Mouse (Mus musculus) midbrain, embryonic 10.5 days (tissue): ENCODE data around the gene Dpep1. TPM values are rescaled to one million over a fixed set of nuclear protein-coding genes. Genes with fewer than 3 reads are reported as not detected.

ENCODE experiments used
- DNase-seq: peaks from one replicate; pipeline ENCODE4 v3.0.0-alpha.2; 2017; ENCODE audit warnings: low spot score
- H3K27ac ChIP-seq: fragments of 300-500 bp; sonication (generic); replicated peaks from 2 replicates; pipeline ENCODE4 v1.5.1; 2016; ENCODE audit warnings: mild to moderate bottlenecking
- H3K27me3 ChIP-seq: fragments of 300-500 bp; sonication (generic); 2 replicates; pipeline ENCODE4 v1.6.1; 2016; ENCODE audit warnings: low read depth, mild to moderate bottlenecking; ENCODE audit not compliant: poor library complexity, severe bottlenecking
- H3K36me3 ChIP-seq: fragments of 300-500 bp; sonication (generic); 2 replicates; pipeline ENCODE4 v1.6.1; 2016; ENCODE audit warnings: mild to moderate bottlenecking, moderate library complexity
- H3K4me1 ChIP-seq: fragments of 300-500 bp; sonication (generic); 2 replicates; pipeline ENCODE4 v1.6.1; 2016
- H3K4me3 ChIP-seq: fragments of 300-500 bp; sonication (generic); 2 replicates; pipeline ENCODE4 v1.5.1; 2016; ENCODE audit warnings: mild to moderate bottlenecking, moderate library complexity
- H3K9me3 ChIP-seq: fragments of 300-500 bp; sonication (generic); replicated peaks from 2 replicates; pipeline ENCODE4 v1.6.1; 2016; ENCODE audit warnings: mild to moderate bottlenecking
- WGBS: fragments of 180-500 bp; shearing (Covaris S2); methylation state at CpG from one replicate; pipeline ENCODE4 v1.1.7; 2016; 5-methylcytosine and 5-hydroxymethylcytosine counted together
- polyA plus RNA-seq: library from polyadenylated mRNA; unstranded; fragments of >200 nt; fragmentation: Nextera tagmentation; extraction: Ambion mirVana; gene quantifications from 2 replicates; pipeline ENCODE4 v1.2.1, GENCODE M21; 2016

The Dpep1 gene
- polyA plus RNA-seq = 4.3 and 5.7 TPM in 2 replicates

- no peaks in the 10 kb centered on the region for H3K36me3 ChIP-seq
- H3K9me3 ChIP-seq = no peaks in the 10 kb centered on the region
- peak within 1 kb of the TSS; percentile 43; the same call in 1 of the 2 replicates for H3K27ac ChIP-seq
- H3K27me3 ChIP-seq = 0 out of 2 replicates have a peak, but pooled peaks cover 3% of the 10 kb centered on the region
- no peak within 1 kb of the TSS for H3K4me3 ChIP-seq
- peak; percentile 38 for DNase-seq
- 51% methylated on average over 19 of the region's 19 CpGs for WGBS
- H3K4me1 ChIP-seq = peaks cover 12% of the 10 kb centered on the region
Observed at GRCm38 (mm10) chr8:123185566-123186409, at the start of gene Dpep1. Gene Dpep1, plus strand, starts transcription at chr8:123186242.

DNA sequence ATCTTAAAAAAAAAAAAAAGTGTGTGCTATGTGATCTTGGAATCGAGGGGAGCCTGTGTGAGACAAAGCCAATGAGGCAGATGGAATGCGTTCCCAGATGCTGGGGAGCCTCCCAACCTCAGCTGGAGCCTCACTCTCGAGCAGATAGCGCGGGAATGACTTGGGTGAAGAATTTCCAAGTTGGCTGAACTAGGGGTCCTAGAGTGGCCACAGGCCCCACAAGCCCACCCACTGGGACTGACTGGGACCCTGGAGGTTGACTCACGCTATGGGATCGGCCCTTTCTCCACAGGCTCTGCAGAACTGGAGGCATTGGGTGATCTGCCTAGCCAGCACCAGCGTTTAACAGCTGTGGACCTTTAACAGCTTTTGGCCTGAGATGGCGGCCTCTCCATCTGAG lies 49.8 kb upstream of the Dpep1 start:
- no peak for DNase-seq
- Histone ChIP-seq H3K9me3 (peaks cover 4% of the 10 kb centered on the region; the same call in 1 of the 2 replicates), H3K4me1 (peaks cover 31% of the 10 kb centered on the region), H3K27ac (no peak overlapping the region), H3K27me3 (peaks cover 8% of the 10 kb centered on the region; the same call in 1 of the 2 replicates), H3K4me3 (no peak overlapping the region), H3K36me3 (no peaks in the 10 kb centered on the region)
- WGBS = 84% methylated on average over 9 of the region's 9 CpGs

DNA sequence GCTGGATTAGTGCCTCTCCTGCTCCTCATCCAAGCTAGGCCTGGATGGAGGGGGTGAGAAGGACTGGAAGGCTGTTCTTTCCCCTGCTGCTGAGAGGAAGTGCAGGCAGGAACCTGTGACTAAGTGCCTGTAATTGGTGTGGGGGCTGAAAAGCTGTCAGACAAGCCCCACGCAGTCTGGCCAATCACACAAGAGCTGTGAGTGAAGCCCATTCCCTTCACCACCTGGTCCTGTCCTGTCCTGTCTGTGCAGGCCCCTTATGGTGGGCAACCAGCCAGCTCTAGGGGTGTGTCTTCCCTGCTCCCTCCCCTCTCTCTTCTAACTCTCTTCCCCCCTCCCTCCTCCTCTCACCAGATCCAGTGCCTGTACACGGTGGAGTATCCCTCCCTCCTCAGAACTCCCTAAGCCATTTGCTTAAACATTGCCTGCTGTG lies 48.4 kb upstream of the Dpep1 start:
- Histone ChIP-seq H3K36me3 (no peaks in the 10 kb centered on the region), H3K9me3 (peaks cover 4% of the 10 kb centered on the region; the same call in 1 of the 2 replicates), H3K27me3 (peaks cover 8% of the 10 kb centered on the region; the same call in 1 of the 2 replicates), H3K4me1 (peaks cover 31% of the 10 kb centered on the region), H3K4me3 (no peak overlapping the region), H3K27ac (peak overlapping the region; percentile 55)
- 26% methylated on average over 2 of the region's 2 CpGs for WGBS
- DNase-seq = no peak

DNA sequence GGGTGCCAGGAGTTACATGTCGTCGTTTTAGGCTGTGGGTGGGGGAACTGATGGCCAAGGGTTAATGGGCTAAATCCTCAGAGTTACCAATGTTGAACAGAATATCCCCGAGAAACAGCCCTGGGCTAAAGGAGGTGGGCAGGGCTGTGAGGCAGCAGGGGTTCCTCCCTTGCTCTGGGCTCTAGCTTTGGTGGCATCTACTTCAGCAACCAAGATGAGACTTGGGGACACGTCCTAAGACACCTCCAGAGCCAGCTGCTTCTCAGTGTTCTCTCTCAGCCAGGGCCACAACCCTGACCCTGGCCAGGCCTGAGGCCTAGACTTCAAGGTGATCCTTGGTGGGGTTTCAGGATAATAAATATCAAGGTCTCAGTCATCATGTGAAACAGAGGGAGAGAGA lies 47.3 kb upstream of the Dpep1 start:
- Histone ChIP-seq H3K27ac (no peak overlapping the region), H3K4me1 (peaks cover 31% of the 10 kb centered on the region), H3K4me3 (no peak overlapping the region), H3K9me3 (no peaks in the 10 kb centered on the region), H3K36me3 (no peaks in the 10 kb centered on the region), H3K27me3 (peaks cover 8% of the 10 kb centered on the region; the same call in 1 of the 2 replicates)
- DNase-seq = no peak
- 68% methylated on average over 4 of the region's 4 CpGs for WGBS

DNA sequence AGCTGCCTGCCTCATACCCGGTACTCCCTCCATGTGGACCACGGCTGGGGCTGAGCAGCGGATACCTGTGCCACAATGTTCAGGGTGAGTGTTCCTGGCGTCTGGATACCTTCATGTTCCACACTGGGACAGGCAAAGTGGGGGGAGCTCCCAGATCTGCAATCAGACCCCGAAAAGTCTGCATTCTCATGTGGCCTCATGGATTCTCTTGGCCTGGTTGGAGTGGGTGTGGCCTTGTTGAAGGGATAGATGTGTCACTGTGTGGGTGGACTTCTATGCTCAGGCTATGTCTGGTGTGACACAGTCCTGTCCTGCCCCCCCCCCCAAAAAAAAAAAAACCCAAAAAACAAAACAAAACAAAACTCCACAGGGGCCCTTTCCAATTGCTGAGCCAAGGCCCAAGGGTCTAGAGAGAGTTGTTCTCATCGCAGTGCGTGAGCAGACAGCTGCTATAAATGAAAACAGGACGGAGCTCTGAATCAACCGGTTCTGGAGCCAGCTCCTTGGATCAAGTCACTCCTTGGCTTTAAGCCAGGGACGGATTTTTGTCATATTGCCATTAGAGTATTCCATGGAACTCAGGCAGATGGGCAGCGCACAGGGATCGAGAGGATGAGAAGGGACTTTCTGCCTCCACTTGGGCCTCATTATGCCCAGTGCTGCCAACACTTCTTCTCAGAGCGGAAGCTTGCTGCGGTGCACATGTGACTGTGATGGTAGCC lies 44.1 kb upstream of the Dpep1 start:
- no peaks in the 10 kb centered on the region for H3K9me3 ChIP-seq
- no peak for DNase-seq
- H3K27ac ChIP-seq = no peak overlapping the region
- H3K27me3 ChIP-seq = no peaks in the 10 kb centered on the region
- H3K36me3 ChIP-seq = no peaks in the 10 kb centered on the region
- 91% methylated on average over 14 of the region's 14 CpGs for WGBS
- peaks cover 10% of the 10 kb centered on the region for H3K4me1 ChIP-seq
- no peak overlapping the region for H3K4me3 ChIP-seq

DNA sequence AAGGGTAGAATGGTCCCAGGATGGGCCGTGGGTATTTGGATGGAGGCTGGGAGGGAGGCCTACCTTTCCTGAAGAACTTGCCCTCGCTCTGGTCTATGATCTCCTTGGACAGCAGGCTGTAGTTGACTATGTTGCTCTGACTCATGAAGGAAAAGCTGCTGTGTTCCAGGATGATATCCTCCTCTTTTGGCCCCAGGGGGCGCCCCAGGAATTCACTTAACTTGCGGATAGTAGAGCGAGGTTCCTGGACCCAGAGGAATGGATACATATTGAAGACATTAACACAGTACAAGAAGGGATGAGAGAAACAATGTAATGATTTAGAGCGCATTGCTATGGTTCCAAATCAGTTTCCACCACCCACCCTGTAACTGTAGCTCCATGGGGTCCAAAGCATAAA lies 40.8 kb upstream of the Dpep1 start:
- Histone ChIP-seq H3K27me3 (no peaks in the 10 kb centered on the region), H3K36me3 (no peaks in the 10 kb centered on the region), H3K4me3 (no peak overlapping the region), H3K9me3 (no peaks in the 10 kb centered on the region), H3K27ac (no peak overlapping the region), H3K4me1 (no peaks in the 10 kb centered on the region)
- WGBS = 64% methylated on average over 6 of the region's 6 CpGs
- DNase-seq = no peak

DNA sequence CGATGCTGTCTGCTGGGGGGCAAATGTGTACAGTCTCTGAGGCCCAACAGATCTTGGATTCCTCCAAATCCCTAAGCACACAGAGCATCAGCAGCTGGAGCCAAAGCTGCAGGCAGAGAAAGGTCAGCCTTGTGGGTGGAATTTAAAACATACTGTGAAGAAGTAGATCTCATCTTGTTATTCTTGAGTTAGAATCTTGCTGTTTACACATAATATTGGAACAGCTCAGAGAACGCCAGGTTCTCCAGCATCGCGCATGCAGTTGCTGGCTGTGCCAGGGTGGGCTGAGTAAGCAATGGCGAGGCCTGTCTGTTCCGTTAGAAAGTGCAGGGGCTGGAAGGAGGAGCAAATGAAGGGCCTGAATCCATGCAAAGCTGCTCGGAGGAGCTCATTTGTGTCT lies 39.7 kb upstream of the Dpep1 start:
- H3K9me3 ChIP-seq = no peaks in the 10 kb centered on the region
- H3K4me3 ChIP-seq = no peak overlapping the region
- no peak overlapping the region for H3K27ac ChIP-seq
- 83% methylated on average over 7 of the region's 7 CpGs for WGBS
- no peaks in the 10 kb centered on the region for H3K27me3 ChIP-seq
- H3K4me1 ChIP-seq = no peaks in the 10 kb centered on the region
- no peaks in the 10 kb centered on the region for H3K36me3 ChIP-seq
- no peak for DNase-seq

DNA sequence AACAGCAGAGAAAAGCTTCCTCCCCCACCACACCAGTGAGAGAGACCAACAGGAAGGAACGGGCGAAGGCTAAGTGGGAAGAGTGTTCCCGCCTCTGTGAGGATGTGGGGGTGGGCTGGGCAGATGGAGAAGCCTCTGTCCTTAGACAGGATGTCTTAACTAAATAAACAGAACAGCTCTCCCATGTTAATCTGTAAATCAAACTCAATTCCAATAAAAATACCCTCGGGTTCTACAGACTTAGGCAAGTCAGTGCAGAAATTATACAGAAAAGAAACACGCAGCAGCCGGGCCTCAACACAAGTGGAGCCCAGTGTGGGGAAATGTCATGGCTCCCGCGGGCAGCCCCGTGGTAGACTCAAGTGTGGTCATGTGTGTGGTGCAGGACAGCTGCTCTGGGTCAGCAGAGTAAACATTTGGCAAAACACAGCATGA lies 35.3 kb upstream of the Dpep1 start:
- Histone ChIP-seq H3K27me3 (no peaks in the 10 kb centered on the region), H3K36me3 (no peaks in the 10 kb centered on the region), H3K4me1 (no peaks in the 10 kb centered on the region), H3K27ac (no peak overlapping the region), H3K4me3 (no peak overlapping the region), H3K9me3 (no peaks in the 10 kb centered on the region)
- 74% methylated on average over 9 of the region's 9 CpGs for WGBS
- no peak for DNase-seq

DNA sequence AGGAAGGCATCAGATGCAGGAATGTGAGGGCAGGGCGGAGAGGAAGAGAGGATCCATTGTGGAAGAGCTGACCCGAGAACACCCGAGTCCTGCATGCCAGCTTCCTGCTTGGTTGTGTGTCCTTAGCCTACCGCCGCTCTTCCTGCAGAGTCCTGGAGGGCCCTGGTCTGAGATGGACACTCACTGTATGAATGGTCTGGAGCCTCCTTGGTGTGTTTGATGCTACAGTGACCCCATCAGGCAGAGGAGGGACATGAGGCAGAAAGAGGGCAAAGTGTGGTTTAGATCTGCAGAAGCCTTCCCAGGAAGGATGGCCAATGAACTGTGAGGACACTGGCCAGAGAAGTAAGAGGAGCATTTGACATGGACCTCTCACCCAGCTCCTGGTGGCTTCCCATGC lies 30.9 kb upstream of the Dpep1 start:
- no peak overlapping the region for H3K4me3 ChIP-seq
- peaks cover 10% of the 10 kb centered on the region for H3K4me1 ChIP-seq
- no peaks in the 10 kb centered on the region for H3K9me3 ChIP-seq
- DNase-seq = no peak
- H3K36me3 ChIP-seq = no peaks in the 10 kb centered on the region
- H3K27me3 ChIP-seq = no peaks in the 10 kb centered on the region
- H3K27ac ChIP-seq = no peak overlapping the region
- WGBS = 78% methylated on average over 5 of the region's 5 CpGs

DNA sequence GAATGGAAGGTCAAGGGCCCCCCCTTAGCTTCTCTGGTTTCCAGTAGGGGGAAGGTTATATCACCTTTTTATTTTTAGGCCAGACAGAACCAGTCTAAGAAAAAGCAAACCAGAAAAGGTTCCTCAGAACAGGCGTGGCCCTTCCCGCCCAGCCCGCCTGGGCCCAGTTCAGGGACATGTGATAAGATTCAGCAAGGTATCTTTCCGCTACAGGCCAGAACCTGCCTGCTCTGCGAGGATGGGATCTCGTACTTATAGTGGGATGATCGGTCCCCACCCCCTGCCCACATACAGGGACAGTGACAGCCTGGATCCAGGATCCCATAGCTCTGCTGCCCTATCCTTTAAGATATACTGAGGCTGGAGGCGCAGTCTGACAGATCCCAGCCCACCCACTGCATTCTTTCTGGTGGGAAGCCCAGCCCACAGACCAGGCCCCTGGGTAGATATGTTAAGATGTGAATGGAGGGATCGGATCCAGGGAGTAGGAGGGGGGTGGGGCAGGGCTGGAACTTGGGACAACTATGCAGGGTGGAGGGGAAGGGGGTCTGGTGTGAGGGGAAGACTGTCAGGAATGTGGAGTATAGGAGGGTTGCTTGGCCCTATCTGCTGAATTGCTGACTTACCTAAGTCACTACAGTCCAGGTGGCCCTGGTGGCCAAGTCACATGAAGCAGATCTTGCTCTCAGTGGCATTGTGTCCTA lies 29.8 kb upstream of the Dpep1 start:
- no peaks in the 10 kb centered on the region for H3K36me3 ChIP-seq
- H3K27me3 ChIP-seq = no peaks in the 10 kb centered on the region
- H3K4me1 ChIP-seq = peaks cover 10% of the 10 kb centered on the region
- no peak overlapping the region for H3K4me3 ChIP-seq
- 83% methylated on average over 9 of the region's 9 CpGs for WGBS
- no peak overlapping the region for H3K27ac ChIP-seq
- H3K9me3 ChIP-seq = no peaks in the 10 kb centered on the region
- no peak for DNase-seq

GRCm38 (mm10) chr8:123157888-123158465 lies 28.1 kb upstream of the Dpep1 start, which contains the start of gene Sult5a1:
Gene Sult5a1, minus strand, starts transcription at chr8:123158315.
- Histone ChIP-seq H3K4me1 (peaks cover 10% of the 10 kb centered on the region), H3K36me3 (no peaks in the 10 kb centered on the region), H3K27me3 (no peaks in the 10 kb centered on the region), H3K4me3 (peak within 1 kb of the TSS; percentile 26; the same call in 1 of the 2 replicates), H3K9me3 (no peaks in the 10 kb centered on the region), H3K27ac (peak within 1 kb of the TSS; percentile 59)
- WGBS = 36% methylated on average over 13 of the region's 13 CpGs
- DNase-seq = no peak

- peaks cover 8% of the 10 kb centered on the region; the same call in 1 of the 2 replicates for H3K4me1 ChIP-seq
Observed at GRCm38 (mm10) chr8:123181391-123181790, 4.7 kb upstream of the Dpep1 start.

More at GRCm38 (mm10) chr8:123181391-123181790, 4.7 kb upstream of the Dpep1 start:
- 70% methylated on average over 3 of the region's 3 CpGs for WGBS
- Histone ChIP-seq H3K36me3 (no peaks in the 10 kb centered on the region), H3K27me3 (no peaks in the 10 kb centered on the region), H3K27ac (no peak overlapping the region), H3K4me3 (no peak overlapping the region), H3K9me3 (peaks cover 34% of the 10 kb centered on the region)
- DNase-seq = peak; percentile 30
